Mouse (Mus musculus): ENCODE data around the gene Nek9. TPM values are rescaled to one million over a fixed set of nuclear protein-coding genes. Genes with fewer than 3 reads are reported as not detected.
A peak's percentile ranks its signal among the peaks of the same experiment; 100 is the strongest.

Nek9 gene
- 31.7 and 33.3 TPM in 2 replicates for polyA plus RNA-seq (2012; rRNA removed)

DNA sequence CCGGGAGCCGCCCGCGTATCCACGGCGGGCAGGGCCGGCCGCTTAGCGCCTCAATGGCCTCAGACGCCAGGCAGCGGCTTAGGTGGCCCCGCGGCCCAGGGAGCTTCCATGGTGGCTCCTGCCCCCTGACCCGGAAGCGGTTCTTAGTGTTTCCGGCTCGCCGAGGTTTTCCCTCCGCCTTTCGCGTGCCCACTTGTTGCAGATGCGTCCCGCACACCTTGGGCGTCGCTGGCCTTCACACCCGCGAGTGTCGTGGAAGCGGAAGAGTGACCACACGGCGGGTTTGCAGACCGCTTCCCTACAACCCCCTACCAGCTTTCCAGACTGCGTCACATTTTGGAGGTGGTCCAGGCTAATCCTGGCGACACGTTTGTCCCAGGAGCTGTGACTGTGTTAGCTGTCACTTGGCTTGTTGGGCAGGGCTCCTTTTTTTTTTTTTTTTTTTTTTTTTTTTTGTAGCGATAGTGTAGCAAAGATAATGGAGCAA lies at the start of gene Nek9:
TSS of gene Nek9 (minus strand) at position 120 of the 487 bp plus-strand sequence.
- H3K4me3 ChIP-seq (ENCODE audit: insufficient read depth, low read length), result peak within 1 kb of the TSS; percentile 39
- H3K27ac ChIP-seq (ENCODE audit: insufficient read depth, low read length), result peak within 1 kb of the TSS; percentile 26; the same call in 1 of the 2 replicates
- no peaks in the 10 kb centered on the region for H3K4me1 ChIP-seq (ENCODE audit: control insufficient read depth, insufficient read depth, low read length)
- TF ChIP-seq POLR2A (IDR thresholded peaks at IDR 0.05; ENCODE audit: extremely low read depth, insufficient read depth, low read length) (peak; percentile 48; the same call in 1 of the 2 replicates), CTCF (IDR thresholded peaks at IDR 0.05; ENCODE audit: extremely low read depth, insufficient read depth, low read length) (no peak)

DNA sequence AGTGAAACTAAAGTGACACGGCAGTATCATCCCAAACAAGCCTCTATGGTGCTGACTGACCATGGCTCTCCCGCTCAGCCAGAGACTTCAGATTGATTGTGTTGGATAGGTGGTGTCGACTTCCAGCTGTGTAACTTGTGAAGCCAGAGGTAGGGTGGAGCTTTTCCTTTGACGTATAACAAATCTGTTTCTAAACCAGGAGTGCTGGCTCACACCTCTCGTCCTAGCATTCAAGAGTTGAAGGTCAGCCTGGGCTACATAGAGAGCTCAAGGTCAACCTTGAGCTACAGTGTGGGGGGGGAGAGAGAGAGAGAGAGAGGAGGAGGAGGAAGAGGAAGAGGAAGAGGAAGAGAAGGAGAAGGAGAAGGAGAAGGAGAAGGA lies 46.8 kb upstream of the Nek9 start:
- Histone ChIP-seq H3K27ac (ENCODE audit: insufficient read depth, low read length) (0 out of 2 replicates have a peak overlapping the region, but pooled peaks have one; percentile 75), H3K4me1 (ENCODE audit: control insufficient read depth, insufficient read depth, low read length) (no peaks in the 10 kb centered on the region), H3K4me3 (ENCODE audit: insufficient read depth, low read length) (no peak overlapping the region)
- TF ChIP-seq POLR2A (IDR thresholded peaks at IDR 0.05; ENCODE audit: extremely low read depth, insufficient read depth, low read length) (no peak), CTCF (IDR thresholded peaks at IDR 0.05; ENCODE audit: extremely low read depth, insufficient read depth, low read length) (no peak)

- Histone ChIP-seq H3K27ac (ENCODE audit: insufficient read depth, low read length) (peak overlapping the region; percentile 75; the same call in 1 of the 2 replicates), H3K4me3 (ENCODE audit: insufficient read depth, low read length) (no peak overlapping the region)
- TF ChIP-seq POLR2A (IDR thresholded peaks at IDR 0.05; ENCODE audit: extremely low read depth, insufficient read depth, low read length) (no peak), CTCF (IDR thresholded peaks at IDR 0.05; ENCODE audit: extremely low read depth, insufficient read depth, low read length) (no peak)
These were observed 46.3 kb upstream of the Nek9 start for GRCm38 (mm10) chr12:85385329-85385994.

DNA sequence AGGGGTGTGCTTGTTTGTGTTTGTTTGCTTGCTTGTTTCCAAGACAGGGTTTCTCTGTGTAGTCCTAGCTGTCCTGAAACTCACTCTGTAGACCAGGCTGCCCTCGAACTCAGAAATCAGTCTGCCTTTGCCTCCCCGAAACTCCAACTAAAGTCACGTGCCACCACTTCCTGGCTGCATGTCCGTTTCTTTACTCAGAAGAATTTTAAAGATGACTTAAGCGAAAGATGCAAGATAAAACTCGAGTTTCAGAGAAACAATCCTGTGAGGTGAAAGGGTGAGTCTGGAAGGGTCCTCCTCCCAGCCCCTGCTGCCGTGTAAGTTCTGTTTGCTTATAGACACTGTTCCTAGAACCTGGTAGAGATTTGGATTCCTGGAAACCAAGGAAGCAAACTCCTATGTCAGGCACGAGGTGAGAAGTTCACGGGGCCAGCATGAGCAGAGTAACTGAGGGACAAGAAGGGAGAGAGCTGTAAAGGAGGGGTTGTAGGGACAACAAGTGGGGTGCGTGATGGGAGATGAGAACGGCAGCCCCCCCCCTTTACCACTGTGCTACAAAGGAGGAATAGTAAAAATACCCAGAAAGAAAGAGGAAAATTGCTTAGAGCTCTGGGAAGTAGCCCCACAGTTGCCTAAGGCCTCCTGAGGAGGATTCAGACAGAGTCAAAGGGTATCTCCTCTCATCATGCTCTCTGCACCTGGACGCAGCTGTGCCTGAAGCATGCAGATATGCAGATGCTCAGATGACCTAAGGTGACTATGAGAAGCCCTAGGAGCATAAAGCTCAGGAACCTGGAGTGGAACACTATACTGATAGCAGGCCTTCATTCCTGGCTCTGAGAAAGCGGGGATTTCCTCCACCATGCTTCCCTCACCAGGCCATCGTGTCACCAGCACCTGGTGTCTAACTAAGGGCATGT lies 43.9 kb upstream of the Nek9 start:
- Histone ChIP-seq H3K4me3 (ENCODE audit: insufficient read depth, low read length) (no peak overlapping the region), H3K27ac (ENCODE audit: insufficient read depth, low read length) (no peak overlapping the region), H3K4me1 (ENCODE audit: control insufficient read depth, insufficient read depth, low read length) (no peaks in the 10 kb centered on the region)
- TF ChIP-seq CTCF (IDR thresholded peaks at IDR 0.05; ENCODE audit: extremely low read depth, insufficient read depth, low read length), result no peak
- no peak for TF ChIP-seq POLR2A (IDR thresholded peaks at IDR 0.05; ENCODE audit: extremely low read depth, insufficient read depth, low read length)

More at GRCm38 (mm10) chr12:85385329-85385994, 46.3 kb upstream of the Nek9 start:
- no peaks in the 10 kb centered on the region for H3K4me1 ChIP-seq (ENCODE audit: control insufficient read depth, insufficient read depth, low read length)

DNA sequence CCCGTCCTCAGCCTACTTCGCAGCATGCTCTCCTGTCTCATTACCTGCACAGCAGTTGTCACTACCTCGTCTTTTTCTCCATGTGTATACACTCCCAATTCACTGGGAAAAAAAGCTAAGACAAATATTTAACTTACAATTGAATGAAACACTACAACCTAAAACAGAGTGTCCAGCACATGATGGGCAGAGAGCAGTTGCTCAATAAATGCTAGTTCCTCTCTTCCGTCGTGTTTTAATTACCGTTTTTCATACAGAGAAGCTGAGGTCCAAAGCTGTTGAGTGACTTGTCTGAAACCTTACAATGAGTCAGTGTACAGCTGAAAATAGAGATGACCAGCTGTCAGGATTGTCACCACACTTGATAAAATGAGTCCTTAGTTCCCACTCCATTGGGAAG lies 42.4 kb upstream of the Nek9 start:
- Histone ChIP-seq H3K4me3 (ENCODE audit: insufficient read depth, low read length) (no peak overlapping the region), H3K4me1 (ENCODE audit: control insufficient read depth, insufficient read depth, low read length) (no peaks in the 10 kb centered on the region), H3K27ac (ENCODE audit: insufficient read depth, low read length) (no peak overlapping the region)
- no peak for TF ChIP-seq CTCF (IDR thresholded peaks at IDR 0.05; ENCODE audit: extremely low read depth, insufficient read depth, low read length)
- TF ChIP-seq POLR2A (IDR thresholded peaks at IDR 0.05; ENCODE audit: extremely low read depth, insufficient read depth, low read length), result no peak

DNA sequence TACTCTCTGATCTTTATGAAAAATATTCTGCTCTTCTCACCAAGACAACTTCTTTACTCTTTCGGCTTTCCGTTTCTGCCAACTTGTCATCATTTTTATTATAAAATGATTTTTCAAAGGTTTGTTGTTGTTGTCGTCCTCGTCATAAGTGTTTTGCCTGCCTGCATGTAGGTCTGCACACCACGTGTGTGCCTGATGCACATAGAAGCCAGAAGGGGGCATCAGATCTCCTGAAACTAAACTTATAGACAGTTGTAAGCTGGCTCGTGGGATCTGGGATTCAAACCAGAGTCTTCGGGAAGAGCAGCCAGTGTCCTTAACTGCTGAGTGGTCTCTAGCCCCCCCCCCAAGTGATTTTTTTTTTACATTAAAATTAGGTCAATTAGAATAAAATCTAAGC lies 41.8 kb upstream of the Nek9 start:
- Histone ChIP-seq H3K4me1 (ENCODE audit: control insufficient read depth, insufficient read depth, low read length) (no peaks in the 10 kb centered on the region), H3K4me3 (ENCODE audit: insufficient read depth, low read length) (no peak overlapping the region), H3K27ac (ENCODE audit: insufficient read depth, low read length) (no peak overlapping the region)
- TF ChIP-seq CTCF (IDR thresholded peaks at IDR 0.05; ENCODE audit: extremely low read depth, insufficient read depth, low read length) (no peak), POLR2A (IDR thresholded peaks at IDR 0.05; ENCODE audit: extremely low read depth, insufficient read depth, low read length) (no peak)

GRCm38 (mm10) chr12:85380308-85380707 lies 41.1 kb upstream of the Nek9 start:
- Histone ChIP-seq H3K27ac (ENCODE audit: insufficient read depth, low read length) (no peak overlapping the region), H3K4me3 (ENCODE audit: insufficient read depth, low read length) (no peak overlapping the region), H3K4me1 (ENCODE audit: control insufficient read depth, insufficient read depth, low read length) (no peaks in the 10 kb centered on the region)
- TF ChIP-seq POLR2A (IDR thresholded peaks at IDR 0.05; ENCODE audit: extremely low read depth, insufficient read depth, low read length), result no peak
- no peak for TF ChIP-seq CTCF (IDR thresholded peaks at IDR 0.05; ENCODE audit: extremely low read depth, insufficient read depth, low read length)

GRCm38 (mm10) chr12:85378271-85378670 lies 39.1 kb upstream of the Nek9 start:
- Histone ChIP-seq H3K27ac (ENCODE audit: insufficient read depth, low read length) (no peak overlapping the region), H3K4me1 (ENCODE audit: control insufficient read depth, insufficient read depth, low read length) (peaks cover 3% of the 10 kb centered on the region; the same call in 1 of the 2 replicates), H3K4me3 (ENCODE audit: insufficient read depth, low read length) (no peak overlapping the region)
- TF ChIP-seq CTCF (IDR thresholded peaks at IDR 0.05; ENCODE audit: extremely low read depth, insufficient read depth, low read length) (no peak), POLR2A (IDR thresholded peaks at IDR 0.05; ENCODE audit: extremely low read depth, insufficient read depth, low read length) (no peak)

- peak within 1 kb of the TSS; percentile 87 for H3K27ac ChIP-seq (ENCODE audit: insufficient read depth, low read length)
- peak within 1 kb of the TSS; percentile 31 for H3K4me3 ChIP-seq (ENCODE audit: insufficient read depth, low read length)
- peak; percentile 89 for TF ChIP-seq POLR2A (IDR thresholded peaks at IDR 0.05; ENCODE audit: extremely low read depth, insufficient read depth, low read length)
- no peak for TF ChIP-seq CTCF (IDR thresholded peaks at IDR 0.05; ENCODE audit: extremely low read depth, insufficient read depth, low read length)
- peaks cover 5% of the 10 kb centered on the region for H3K4me1 ChIP-seq (ENCODE audit: control insufficient read depth, insufficient read depth, low read length)
These were observed 35.6 kb upstream of the Nek9 start, which contains the start of gene Tmed10 for GRCm38 (mm10) chr12:85374561-85375272. TSS of gene Tmed10 (minus strand) at chr12:85374847.
